7 mouse cellular contexts compared by ENCODE assay signal in the genomic region with DNA sequence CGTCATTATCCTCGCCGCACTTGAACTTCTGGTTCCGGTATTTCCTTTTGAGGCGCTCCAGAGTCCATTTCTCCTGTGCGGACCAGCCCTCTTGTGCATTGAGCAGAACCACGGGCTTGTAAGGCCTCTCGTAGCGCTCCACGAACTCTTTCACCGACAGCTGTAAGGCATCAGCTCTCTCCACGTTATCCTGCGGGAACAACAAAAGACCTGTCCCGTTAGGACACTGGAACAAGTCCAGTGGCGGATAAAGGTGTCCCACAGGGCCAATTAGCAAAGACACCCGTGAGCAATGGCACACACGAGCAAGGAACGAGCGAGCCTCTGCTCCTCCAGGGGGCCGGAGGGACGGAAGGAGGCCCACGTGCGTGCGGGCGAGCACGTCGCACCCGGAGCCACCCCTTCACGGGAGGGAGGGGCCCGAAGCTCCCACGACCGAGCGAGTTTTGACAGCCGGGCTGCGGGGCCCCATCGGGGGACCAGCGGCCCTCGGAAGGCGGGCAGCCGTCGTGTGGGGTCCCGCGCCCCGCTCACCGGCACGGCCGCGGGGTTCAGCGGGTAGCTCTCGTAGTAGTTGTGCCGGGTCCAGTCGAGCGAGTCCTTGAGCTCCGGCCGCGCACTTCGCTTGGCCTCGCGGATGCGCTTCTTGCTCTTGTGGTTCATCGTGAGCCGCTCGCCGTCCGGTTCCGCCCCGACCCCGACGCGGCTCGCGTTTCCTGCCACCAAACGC. TPM values are rescaled to one million over a fixed set of nuclear protein-coding genes. Genes with fewer than 3 reads are reported as not detected.
DNase-seq lines count a peak whose midpoint lies in the region; ATAC-seq lines count a peak whose summit lies in the region.

No protein-coding gene starts in this region.

- peak overlapping the region; percentile 95 for H3K4me3 ChIP-seq in intestine, embryonic 14.5 days (ENCODE audit: low read depth, low read length)

- peak overlapping the region; percentile 81 for H3K9ac ChIP-seq in intestine, embryonic 14.5 days (ENCODE audit: low read length)

- WGBS in intestine, embryonic 14.5 days, result under 1% methylated on average over 63 of the region's 73 CpGs

- peak; percentile 88 for DNase-seq in adrenal gland, adult 2 months
- peak; percentile 72 for DNase-seq in embryo, embryonic 10.5 days (ENCODE audit: low spot score)
- peak; percentile 76 for DNase-seq in gastrocnemius, postnatal 25 days
- peak; percentile 88 for DNase-seq in intestine, embryonic 14.5 days (ENCODE audit: low spot score)
- peak; percentile 75 to 76 for DNase-seq in left cerebral cortex, postnatal 25 days (ENCODE audit: low spot score in 2 of 2)
- peak; percentile 83 to 85 for DNase-seq in right cerebral cortex, postnatal 10 days (ENCODE audit: low spot score in 2 of 2)

- peaks cover 41% of the 10 kb centered on the region for H3K36me3 ChIP-seq in intestine, embryonic 14.5 days (ENCODE audit: control insufficient read depth, insufficient read depth, low read length)

- peaks cover 19% of the 10 kb centered on the region for H3K4me1 ChIP-seq in intestine, embryonic 14.5 days (replicated peaks; ENCODE audit: control insufficient read depth, insufficient read depth, low read length)

- H3K27ac ChIP-seq in intestine, embryonic 14.5 days (ENCODE audit: low read depth), result peak overlapping the region; percentile 95

- H3K9me3 ChIP-seq in intestine, embryonic 14.5 days (ENCODE audit: control insufficient read depth, low read length), result no peaks in the 10 kb centered on the region

- H3K4me2 ChIP-seq in intestine, embryonic 14.5 days (ENCODE audit: low read length), result peak overlapping the region; percentile 91

- H3K27me3 ChIP-seq in intestine, embryonic 14.5 days (replicated peaks; ENCODE audit: control insufficient read depth, insufficient read depth, low read length), result no peaks in the 10 kb centered on the region

- peak; percentile 75 for ATAC-seq in intestine, embryonic 14.5 days (replicated peaks; ENCODE audit: low FRiP score, low TSS enrichment, low read depth)
- peak; percentile 44 for ATAC-seq in megakaryocyte progenitor cell, adult 5-6 weeks (replicated peaks; ENCODE audit: poor library complexity)

- intact Hi-C loops in left cerebral cortex, postnatal 25 days (cut with DNase I), result loop anchor here (1.0 kb wide), 1 partner anchor 11 kb away; the partner anchor contains the start of gene Srsf2

RNA-seq across cellular contexts. Expression of gene Mettl23, which starts 0.4 kb away (rescaled TPM):
- total RNA-seq in adrenal gland, adult 2 months (2021), result 10 to 100 TPM; 22.5 to 35.2 TPM
- 25.9 and 26.6 TPM in 2 replicates for polyA plus RNA-seq in adrenal gland, adult 2 months (2012; rRNA removed)
- total RNA-seq in gastrocnemius, postnatal 25 days (2021), result 10 to 100 TPM; 33.1 to 36.7 TPM
- 70.3 and 81.4 TPM in 2 replicates for polyA plus RNA-seq in intestine, embryonic 14.5 days (2014; fragmentation: Nextera tagmentation; extraction: Ambion mirVana)
- total RNA-seq in left cerebral cortex, postnatal 25 days (2021), result 10 to 100 TPM; 28.6 to 29.7 TPM
- total RNA-seq in megakaryocyte progenitor cell, adult 5-6 weeks (2015), result 49.9 and 53.9 TPM in 2 replicates
- 21.7 and 31.8 TPM in 2 replicates for total RNA-seq in megakaryocyte progenitor cell, adult 5-6 weeks (2017)

RNA-seq across cellular contexts. Expression of gene Jmjd6, which starts 0.6 kb away (rescaled TPM):
- total RNA-seq in adrenal gland, adult 2 months (2021), result 10 to 100 TPM; 30.6 to 50.7 TPM
- 17.3 and 18.8 TPM in 2 replicates for polyA plus RNA-seq in adrenal gland, adult 2 months (2012; rRNA removed)
- total RNA-seq in gastrocnemius, postnatal 25 days (2021), result 10 to 100 TPM; 20.6 to 22.1 TPM
- 82.8 and 85.3 TPM in 2 replicates for polyA plus RNA-seq in intestine, embryonic 14.5 days (2014; fragmentation: Nextera tagmentation; extraction: Ambion mirVana)
- 10 to 100 TPM; 34.0 TPM for total RNA-seq in left cerebral cortex, postnatal 25 days (2021)
- total RNA-seq in megakaryocyte progenitor cell, adult 5-6 weeks (2015), result 42.9 and 43.8 TPM in 2 replicates
- 43.6 and 50.1 TPM in 2 replicates for total RNA-seq in megakaryocyte progenitor cell, adult 5-6 weeks (2017)

RNA-seq across cellular contexts. Expression of gene Mfsd11, which starts 9.5 kb away (rescaled TPM):
- total RNA-seq in adrenal gland, adult 2 months (2021), result 10 to 100 TPM; 31.3 to 43.6 TPM
- polyA plus RNA-seq in adrenal gland, adult 2 months (2012; rRNA removed), result 36.8 and 48.1 TPM in 2 replicates
- total RNA-seq in gastrocnemius, postnatal 25 days (2021), result 10 to 100 TPM; 21.3 to 23.5 TPM
- polyA plus RNA-seq in intestine, embryonic 14.5 days (2014; fragmentation: Nextera tagmentation; extraction: Ambion mirVana), result 29.1 and 32.6 TPM in 2 replicates
- total RNA-seq in left cerebral cortex, postnatal 25 days (2021), result 10 to 100 TPM; 35.2 to 49.6 TPM
- total RNA-seq in megakaryocyte progenitor cell, adult 5-6 weeks (2015), result 13.6 and 14.8 TPM in 2 replicates
- total RNA-seq in megakaryocyte progenitor cell, adult 5-6 weeks (2017), result 11.1 and 11.2 TPM in 2 replicates

RNA-seq across cellular contexts. Expression of gene Srsf2, which starts 10.2 kb away (rescaled TPM):
- total RNA-seq in adrenal gland, adult 2 months (2021), result 100 to 1,000 TPM; 223 to 256 TPM
- polyA plus RNA-seq in adrenal gland, adult 2 months (2012; rRNA removed), result 693 and 1,121 TPM in 2 replicates
- total RNA-seq in gastrocnemius, postnatal 25 days (2021), result 10 to 100 TPM; 61.7 to 65.2 TPM
- 811 and 855 TPM in 2 replicates for polyA plus RNA-seq in intestine, embryonic 14.5 days (2014; fragmentation: Nextera tagmentation; extraction: Ambion mirVana)
- 100 to 1,000 TPM; 137 to 140 TPM for total RNA-seq in left cerebral cortex, postnatal 25 days (2021)
- total RNA-seq in megakaryocyte progenitor cell, adult 5-6 weeks (2015), result 1,322 and 1,338 TPM in 2 replicates
- total RNA-seq in megakaryocyte progenitor cell, adult 5-6 weeks (2017), result 519 and 522 TPM in 2 replicates

RNA-seq across cellular contexts. Expression of gene Mxra7, which starts 14.8 kb away (rescaled TPM):
- 10 to 100 TPM; 37.2 to 78.7 TPM for total RNA-seq in adrenal gland, adult 2 months (2021)
- 282 and 392 TPM in 2 replicates for polyA plus RNA-seq in adrenal gland, adult 2 months (2012; rRNA removed)
- total RNA-seq in gastrocnemius, postnatal 25 days (2021), result 10 to 100 TPM; 13.2 to 14.7 TPM
- polyA plus RNA-seq in intestine, embryonic 14.5 days (2014; fragmentation: Nextera tagmentation; extraction: Ambion mirVana), result 22.6 and 23.8 TPM in 2 replicates
- 10 to 100 TPM; 10.4 to 15.9 TPM for total RNA-seq in left cerebral cortex, postnatal 25 days (2021)
- total RNA-seq in megakaryocyte progenitor cell, adult 5-6 weeks (2015), result 0.10 and 1.1 TPM in 2 replicates
- not detected in 2 replicates for total RNA-seq in megakaryocyte progenitor cell, adult 5-6 weeks (2017)

Comparison
In these comparisons a context has a peak if more than half of its experiments do, and no peak if none do; other contexts are left out.
1. Peak in every context shown above with its lines: DNase-seq, ATAC-seq, H3K4me3 ChIP-seq and H3K27ac ChIP-seq.